Mouse (Mus musculus) forebrain, embryonic 10.5 days (tissue): Measurements from ENCODE around the gene Olfr643. TPM values are rescaled to one million over a fixed set of nuclear protein-coding genes. Genes with fewer than 3 reads are reported as not detected.

Experiments
- DNase-seq: peaks from one replicate; pipeline ENCODE4 v3.0.0-alpha.2; 2017; ENCODE audit warnings: low spot score; ENCODE audit errors: extremely low spot score
- H3K27ac ChIP-seq: fragments of 300-500 bp; sonication (generic); 2 replicates; pipeline ENCODE4 v1.5.1; 2016; ENCODE audit warnings: mild to moderate bottlenecking
- H3K27me3 ChIP-seq: fragments of 300-500 bp; sonication (generic); 2 replicates; pipeline ENCODE4 v1.6.1; 2016; ENCODE audit warnings: mild to moderate bottlenecking; ENCODE audit not compliant: poor library complexity, severe bottlenecking
- H3K36me3 ChIP-seq: fragments of 300-500 bp; sonication (generic); replicated peaks from 2 replicates; pipeline ENCODE4 v1.6.1; 2016; ENCODE audit warnings: mild to moderate bottlenecking, moderate library complexity
- H3K4me1 ChIP-seq: fragments of 300-500 bp; sonication (generic); 2 replicates; pipeline ENCODE4 v1.6.1; 2016
- H3K4me3 ChIP-seq: fragments of 300-500 bp; sonication (generic); 2 replicates; pipeline ENCODE4 v1.5.1; 2016; ENCODE audit warnings: mild to moderate bottlenecking, moderate library complexity
- H3K9me3 ChIP-seq: fragments of 300-500 bp; sonication (generic); 2 replicates; pipeline ENCODE4 v1.6.1; 2016; ENCODE audit warnings: mild to moderate bottlenecking, moderate library complexity
- WGBS: fragments of 180-500 bp; shearing (Covaris S2); methylation state at CpG from one replicate; pipeline ENCODE4 v1.1.7; 2016; 5-methylcytosine and 5-hydroxymethylcytosine counted together
- polyA plus RNA-seq: library from polyadenylated mRNA; unstranded; fragments of >200 nt; fragmentation: Nextera tagmentation; extraction: Ambion mirVana; gene quantifications from 2 replicates; pipeline ENCODE4 v1.2.1, GENCODE M21; 2016

Olfr643 gene
- polyA plus RNA-seq, result not detected in 2 replicates

GRCm38 (mm10) chr7:104137305-104137704 is at the start of gene Olfr643:
Gene Olfr643, minus strand, starts transcription at chr7:104137405.
- Histone ChIP-seq H3K27ac (no peak within 1 kb of the TSS), H3K9me3 (no peaks in the 10 kb centered on the region), H3K4me1 (no peaks in the 10 kb centered on the region), H3K27me3 (no peaks in the 10 kb centered on the region), H3K36me3 (no peaks in the 10 kb centered on the region), H3K4me3 (no peak within 1 kb of the TSS)
- WGBS, result 93% methylated on average over 5 of the region's 5 CpGs
- DNase-seq, result no peak

- Histone ChIP-seq H3K27ac (no peak within 1 kb of the TSS), H3K27me3 (no peaks in the 10 kb centered on the region), H3K9me3 (no peaks in the 10 kb centered on the region), H3K4me3 (no peak within 1 kb of the TSS), H3K36me3 (no peaks in the 10 kb centered on the region), H3K4me1 (no peaks in the 10 kb centered on the region)
- DNase-seq, result no peak
- WGBS, result 94% methylated on average over 2 of the region's 2 CpGs
Observed at GRCm38 (mm10) chr7:104183292-104183691, 46.1 kb upstream of the Olfr643 start, which contains the start of gene Olfr648. Gene Olfr648, minus strand, starts transcription at chr7:104183392.

GRCm38 (mm10) chr7:104179074-104179473 is 41.9 kb upstream of the Olfr643 start:
- Histone ChIP-seq H3K27ac (no peak overlapping the region), H3K9me3 (no peaks in the 10 kb centered on the region), H3K36me3 (no peaks in the 10 kb centered on the region), H3K4me1 (no peaks in the 10 kb centered on the region), H3K4me3 (no peak overlapping the region), H3K27me3 (no peaks in the 10 kb centered on the region)
- DNase-seq, result no peak
- WGBS, result 98% methylated on average over 1 of the region's 1 CpGs

- WGBS, result 76% methylated on average over 5 of the region's 5 CpGs
- no peak overlapping the region for H3K27ac ChIP-seq
- no peak for DNase-seq
- no peaks in the 10 kb centered on the region for H3K27me3 ChIP-seq
- H3K4me1 ChIP-seq, result no peaks in the 10 kb centered on the region
- H3K9me3 ChIP-seq, result no peaks in the 10 kb centered on the region
- H3K36me3 ChIP-seq, result no peaks in the 10 kb centered on the region
- H3K4me3 ChIP-seq, result no peak overlapping the region
Observed at GRCm38 (mm10) chr7:104178422-104179054, 41.3 kb upstream of the Olfr643 start.

- Histone ChIP-seq H3K27ac (no peak overlapping the region), H3K4me3 (no peak overlapping the region), H3K9me3 (no peaks in the 10 kb centered on the region), H3K27me3 (no peaks in the 10 kb centered on the region), H3K36me3 (no peaks in the 10 kb centered on the region), H3K4me1 (no peaks in the 10 kb centered on the region)
- 38% methylated on average over 1 of the region's 1 CpGs for WGBS
- DNase-seq, result no peak
Observed at GRCm38 (mm10) chr7:104175085-104175484, 37.9 kb upstream of the Olfr643 start.

GRCm38 (mm10) chr7:104169634-104170204 is 32.5 kb upstream of the Olfr643 start:
- Histone ChIP-seq H3K9me3 (no peaks in the 10 kb centered on the region), H3K27me3 (no peaks in the 10 kb centered on the region), H3K4me1 (no peaks in the 10 kb centered on the region), H3K27ac (no peak overlapping the region), H3K4me3 (no peak overlapping the region), H3K36me3 (no peaks in the 10 kb centered on the region)
- no peak for DNase-seq
- 88% methylated on average over 6 of the region's 6 CpGs for WGBS

- no peak overlapping the region for H3K4me3 ChIP-seq
- no peaks in the 10 kb centered on the region for H3K9me3 ChIP-seq
- H3K27ac ChIP-seq, result no peak overlapping the region
- no peaks in the 10 kb centered on the region for H3K27me3 ChIP-seq
- WGBS, result 88% methylated on average over 6 of the region's 6 CpGs
- no peaks in the 10 kb centered on the region for H3K4me1 ChIP-seq
- H3K36me3 ChIP-seq, result no peaks in the 10 kb centered on the region
- DNase-seq, result no peak
Observed at GRCm38 (mm10) chr7:104167105-104167504, 29.9 kb upstream of the Olfr643 start.

GRCm38 (mm10) chr7:104150456-104150855 is 13.3 kb upstream of the Olfr643 start, which contains the start of gene Ubqlnl:
Gene Ubqlnl, minus strand, starts transcription at chr7:104150556.
- Histone ChIP-seq H3K36me3 (no peaks in the 10 kb centered on the region), H3K27ac (no peak within 1 kb of the TSS), H3K27me3 (no peaks in the 10 kb centered on the region), H3K9me3 (no peaks in the 10 kb centered on the region), H3K4me1 (no peaks in the 10 kb centered on the region), H3K4me3 (no peak within 1 kb of the TSS)
- no peak for DNase-seq
- 85% methylated on average over 2 of the region's 2 CpGs for WGBS

- Histone ChIP-seq H3K27ac (no peak within 1 kb of the TSS), H3K9me3 (no peaks in the 10 kb centered on the region), H3K4me1 (no peaks in the 10 kb centered on the region), H3K27me3 (no peaks in the 10 kb centered on the region), H3K4me3 (no peak within 1 kb of the TSS), H3K36me3 (no peaks in the 10 kb centered on the region)
- whole genome bisulfite sequencing, result 86% methylated on average over 3 of the region's 3 CpGs
- DNase-seq, result no peak
Observed at GRCm38 (mm10) chr7:104143179-104143578, 6.0 kb upstream of the Olfr643 start, which contains the start of gene Ubqln3. Gene Ubqln3, minus strand, starts transcription at chr7:104143279.

GRCm38 (mm10) chr7:104129726-104130125 is 7.5 kb downstream of the Olfr643 start, which contains the start of gene Ubqln5:
Gene Ubqln5, minus strand, starts transcription at chr7:104129826.
- no peak within 1 kb of the TSS for H3K27ac ChIP-seq
- 96% methylated on average over 5 of the region's 5 CpGs for WGBS
- no peaks in the 10 kb centered on the region for H3K27me3 ChIP-seq
- H3K4me1 ChIP-seq, result no peaks in the 10 kb centered on the region
- no peak for DNase-seq
- H3K9me3 ChIP-seq, result peaks cover 6% of the 10 kb centered on the region; the same call in 1 of the 2 replicates
- no peak within 1 kb of the TSS for H3K4me3 ChIP-seq
- no peaks in the 10 kb centered on the region for H3K36me3 ChIP-seq

- H3K4me1 ChIP-seq, result no peaks in the 10 kb centered on the region
Observed at GRCm38 (mm10) chr7:104104757-104104972, 32.5 kb downstream of the Olfr643 start, which contains the start of gene Olfr646. Gene Olfr646, plus strand, starts transcription at chr7:104104873.

GRCm38 (mm10) chr7:104103913-104104756 is 33.1 kb downstream of the Olfr643 start:
- H3K27me3 ChIP-seq, result no peaks in the 10 kb centered on the region
- no peaks in the 10 kb centered on the region for H3K4me1 ChIP-seq
- no peak overlapping the region for H3K4me3 ChIP-seq
- no peak for DNase-seq
- 71% methylated on average over 4 of the region's 4 CpGs for whole genome bisulfite sequencing
- H3K27ac ChIP-seq, result no peak overlapping the region
- H3K9me3 ChIP-seq, result no peaks in the 10 kb centered on the region
- H3K36me3 ChIP-seq, result no peaks in the 10 kb centered on the region

More at GRCm38 (mm10) chr7:104104757-104104972, 32.5 kb downstream of the Olfr643 start, which contains the start of gene Olfr646:
- Histone ChIP-seq H3K27me3 (no peaks in the 10 kb centered on the region), H3K27ac (no peak within 1 kb of the TSS), H3K4me3 (no peak within 1 kb of the TSS), H3K9me3 (no peaks in the 10 kb centered on the region), H3K36me3 (no peaks in the 10 kb centered on the region)
- no peak for DNase-seq

- H3K27me3 ChIP-seq, result no peaks in the 10 kb centered on the region
- H3K4me3 ChIP-seq, result no peak within 1 kb of the TSS
- no peaks in the 10 kb centered on the region for H3K9me3 ChIP-seq
- no peak within 1 kb of the TSS for H3K27ac ChIP-seq
- no peaks in the 10 kb centered on the region for H3K36me3 ChIP-seq
- 84% methylated on average over 1 of the region's 1 CpGs for WGBS
- H3K4me1 ChIP-seq, result no peaks in the 10 kb centered on the region
- no peak for DNase-seq
Observed at GRCm38 (mm10) chr7:104085365-104085764, 51.8 kb downstream of the Olfr643 start, which contains the start of gene Olfr645. Gene Olfr645, minus strand, starts transcription at chr7:104085465.
